Mouse (Mus musculus) 416B (cell line): ENCODE results near the gene Ramp2.

ENCODE experiments used
- DNase-seq: peaks from one replicate; pipeline ENCODE4 v3.0.0; 2011; ENCODE audit warnings: low read depth

The Ramp2 gene

DNA sequence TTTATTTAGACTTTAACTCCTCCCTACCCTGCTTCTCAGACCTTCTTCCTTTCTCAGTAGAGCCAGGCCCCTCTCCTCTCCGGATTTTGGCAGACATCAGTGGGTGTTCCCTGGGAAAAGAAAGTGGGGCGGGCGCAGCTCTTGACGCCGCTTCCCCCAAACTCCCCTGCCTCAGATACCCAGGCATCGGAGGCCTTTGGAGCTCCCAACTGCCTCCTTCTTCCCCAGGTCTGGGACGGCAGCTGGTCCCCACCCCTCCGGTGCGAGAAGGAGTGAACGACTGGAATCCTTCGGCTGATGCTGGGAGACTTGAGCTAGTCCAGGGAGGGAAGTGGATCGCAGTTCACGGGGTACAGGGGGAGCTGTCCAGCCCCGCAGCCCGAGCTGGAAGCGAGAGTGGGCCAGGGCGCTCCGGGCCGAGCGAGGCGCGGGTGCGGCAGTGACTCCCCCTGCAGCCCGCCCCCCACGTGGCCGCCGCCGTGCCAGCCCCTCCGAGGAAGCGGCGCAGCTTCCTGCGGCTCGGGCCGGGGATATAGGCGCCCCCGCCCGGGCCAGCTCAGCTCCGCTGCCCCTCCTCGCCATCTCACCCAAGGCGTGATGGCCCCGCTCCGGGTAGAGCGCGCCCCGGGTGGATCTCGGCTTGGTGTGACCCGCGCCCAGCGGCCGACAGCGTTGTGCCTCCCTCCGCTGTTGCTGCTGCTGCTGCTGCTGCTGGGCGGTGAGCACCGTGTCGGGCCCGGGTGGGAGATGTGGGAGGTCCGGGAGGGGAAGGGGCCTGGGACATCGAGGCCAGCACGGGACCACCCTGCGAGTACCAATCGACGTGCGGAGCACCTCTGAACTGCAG, at the start of gene Ramp2:
Gene Ramp2 (plus strand): TSS at position 174 of the 847 bp plus-strand sequence.
- no peak for DNase-seq

DNA sequence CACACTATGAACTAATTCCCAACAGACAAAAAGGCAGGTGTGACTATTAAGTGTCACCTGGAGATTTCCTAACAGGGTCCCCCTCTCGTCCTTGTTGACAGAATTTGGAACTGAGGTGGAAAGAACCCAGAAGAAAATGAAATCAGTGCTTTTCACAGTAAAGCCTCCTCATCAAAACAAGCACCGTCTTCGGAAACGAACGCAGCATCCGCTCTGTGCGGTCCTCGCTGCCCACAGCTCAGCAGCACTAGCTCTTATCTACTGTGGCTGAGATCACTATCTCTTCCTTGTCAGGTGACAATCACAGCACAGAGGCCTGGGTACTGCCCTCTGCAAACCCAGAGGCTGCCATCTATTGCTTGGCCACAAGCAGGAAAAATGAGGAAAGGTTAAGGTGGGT, 49.7 kb upstream of the Ramp2 start:
- DNase-seq = no peak

DNA sequence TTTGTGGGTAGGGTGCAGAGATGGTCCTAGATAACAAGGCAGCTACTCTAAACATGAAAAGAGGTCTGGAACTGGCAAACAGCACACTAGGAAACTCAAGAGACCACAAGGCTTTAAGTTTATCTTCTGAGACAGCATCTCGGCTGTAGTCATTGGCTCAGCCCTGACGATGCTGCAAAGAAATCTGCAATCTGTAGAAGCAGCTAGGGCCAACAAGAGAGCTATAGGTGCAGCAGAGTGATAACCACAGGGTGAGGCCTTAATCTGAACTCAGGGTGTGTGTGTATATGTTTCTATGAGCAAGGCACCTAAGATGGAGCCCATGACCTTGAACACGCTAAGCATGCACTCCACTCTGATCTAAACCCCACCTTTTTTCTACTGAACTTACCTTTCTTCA, 46.3 kb upstream of the Ramp2 start:
- no peak for DNase-seq

DNA sequence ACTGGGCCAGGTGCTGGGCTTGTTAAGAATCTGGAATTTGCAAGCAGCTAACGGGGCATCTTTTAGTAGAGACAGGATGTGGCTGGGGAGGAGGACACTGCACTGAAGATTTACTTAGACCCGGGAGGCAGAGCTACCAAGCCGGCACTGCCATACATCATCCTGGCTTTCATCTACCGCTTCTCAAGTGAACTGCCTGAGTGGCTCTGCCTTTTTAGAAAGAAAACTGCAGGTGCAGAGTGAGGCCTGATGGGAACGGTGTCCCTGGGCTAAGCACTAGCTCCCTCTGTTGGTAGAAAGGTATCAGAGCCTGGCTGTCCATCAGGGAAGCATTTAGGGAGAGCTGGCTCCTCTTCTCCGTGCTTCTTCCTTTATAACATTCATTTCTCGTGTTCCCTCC, 44.8 kb upstream of the Ramp2 start:
- DNase-seq = peak; percentile 42

DNA sequence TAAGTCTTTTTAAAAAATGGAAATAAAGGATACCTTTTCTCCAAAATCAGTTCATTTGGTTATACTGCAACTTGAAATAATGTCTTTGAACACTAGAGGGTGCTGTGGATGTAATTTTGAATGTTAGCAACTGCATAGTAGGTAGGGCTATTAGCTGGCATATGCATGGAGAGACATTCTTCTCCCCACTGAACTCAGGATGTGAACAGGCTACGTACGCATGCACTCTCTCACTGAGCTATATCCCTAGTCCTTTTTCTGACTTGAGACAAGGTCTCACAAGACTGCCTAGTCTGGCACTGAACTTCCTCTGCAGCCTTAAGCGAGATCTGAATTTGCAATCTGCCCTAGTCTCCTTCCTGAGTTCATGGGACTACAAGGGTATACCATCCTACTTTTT, 33.9 kb upstream of the Ramp2 start:
- DNase-seq = peak; percentile 88

DNA sequence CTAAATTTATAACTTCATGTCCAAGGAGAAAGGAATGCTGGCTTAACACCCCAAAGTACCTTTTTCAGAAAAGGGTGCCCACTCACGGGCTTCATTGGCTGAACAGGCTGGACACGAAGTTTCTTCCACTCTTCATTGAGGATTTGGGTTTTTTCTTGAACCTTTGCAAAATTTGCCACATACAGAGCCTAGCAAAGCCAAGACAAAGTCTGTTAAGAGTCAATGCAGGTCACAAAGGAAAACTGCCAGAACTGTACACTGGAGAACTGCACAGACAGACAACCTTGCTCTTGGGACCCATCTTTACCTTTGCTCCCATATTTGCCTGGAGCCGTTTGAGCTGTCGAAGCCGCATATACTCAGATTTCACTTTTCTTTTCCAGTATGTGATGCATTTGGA, 28.9 kb upstream of the Ramp2 start:
- DNase-seq = no peak

DNA sequence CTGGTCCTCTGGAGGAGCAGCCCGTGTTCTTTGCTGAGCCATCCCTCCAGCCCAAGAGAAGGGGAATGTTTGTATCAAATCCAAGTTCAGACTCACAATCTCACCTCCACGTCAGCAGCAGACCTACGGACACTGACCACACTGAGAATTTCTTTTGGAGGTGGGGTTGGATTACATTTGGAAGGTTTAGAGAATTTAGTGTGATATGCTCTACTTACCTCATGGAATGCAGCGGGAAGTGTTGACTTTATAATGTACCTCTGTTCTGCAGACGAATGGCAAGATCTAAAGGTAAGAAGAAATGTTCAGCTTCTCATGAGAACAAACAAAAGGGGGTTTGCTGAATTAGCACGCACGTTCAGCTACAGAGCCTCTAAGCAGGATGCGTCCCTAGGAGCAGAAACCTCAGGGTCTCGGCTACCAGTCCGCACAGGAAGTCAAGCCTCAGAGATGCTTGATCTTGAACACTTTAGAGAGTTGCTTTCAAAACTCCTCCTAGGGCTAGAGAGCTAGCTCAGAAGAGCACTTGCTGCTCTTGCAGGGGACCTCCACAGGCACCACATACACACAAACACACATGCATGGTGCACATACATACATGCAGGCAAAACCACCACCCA, 27.3 kb upstream of the Ramp2 start:
- no peak for DNase-seq

DNA sequence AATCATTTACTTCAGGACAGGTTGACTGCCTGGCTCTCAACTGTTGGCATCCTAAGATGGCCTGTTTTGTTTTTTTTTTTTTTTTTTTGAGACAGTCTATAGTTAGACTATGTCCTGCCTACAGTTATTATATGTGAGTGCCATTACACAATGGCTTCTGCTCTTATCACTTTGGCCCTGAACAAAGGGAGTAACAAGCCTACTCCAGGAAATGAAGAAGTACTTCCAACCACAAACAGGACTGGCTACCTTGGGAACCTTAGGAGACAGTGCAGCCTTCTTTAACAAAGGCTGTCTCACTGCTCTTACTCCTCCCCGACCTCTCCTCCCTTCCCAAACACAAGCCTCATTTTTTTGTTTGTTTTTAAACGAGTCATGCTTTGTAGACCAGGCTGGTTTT, 25.0 kb upstream of the Ramp2 start:
- peak; percentile 78 for DNase-seq

DNA sequence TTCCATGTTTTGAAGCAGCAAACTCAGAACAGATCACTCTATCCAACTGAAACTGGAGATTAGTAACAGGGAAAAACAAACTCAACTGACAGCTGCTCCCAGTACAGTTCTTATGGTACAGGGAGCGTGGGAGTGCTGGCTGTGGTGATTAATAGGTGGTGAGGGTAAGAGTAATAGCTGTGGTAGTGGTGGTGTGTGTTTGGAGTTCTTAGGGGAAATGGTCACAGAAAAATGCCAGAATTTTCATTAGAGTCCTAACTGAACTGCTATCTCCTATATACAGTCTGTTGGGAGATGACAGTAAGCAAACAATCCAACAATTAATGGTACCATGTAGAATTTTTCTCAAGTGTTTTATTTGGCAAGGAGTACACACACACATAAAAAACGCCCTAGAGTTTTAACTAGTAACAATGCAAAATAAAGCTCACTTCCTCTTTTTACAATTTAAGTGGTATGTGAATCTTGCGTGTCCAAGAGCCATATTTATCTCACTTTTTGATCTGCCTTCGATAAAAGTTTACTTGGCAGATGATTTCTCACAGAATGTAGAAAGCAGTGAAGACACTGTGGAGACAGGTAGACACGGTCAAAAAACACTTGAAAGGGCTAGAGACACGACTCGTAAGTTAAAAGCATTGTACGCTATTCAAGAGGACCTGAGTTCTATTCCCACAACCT, 24.4 kb upstream of the Ramp2 start:
- DNase-seq = peak; percentile 69

DNA sequence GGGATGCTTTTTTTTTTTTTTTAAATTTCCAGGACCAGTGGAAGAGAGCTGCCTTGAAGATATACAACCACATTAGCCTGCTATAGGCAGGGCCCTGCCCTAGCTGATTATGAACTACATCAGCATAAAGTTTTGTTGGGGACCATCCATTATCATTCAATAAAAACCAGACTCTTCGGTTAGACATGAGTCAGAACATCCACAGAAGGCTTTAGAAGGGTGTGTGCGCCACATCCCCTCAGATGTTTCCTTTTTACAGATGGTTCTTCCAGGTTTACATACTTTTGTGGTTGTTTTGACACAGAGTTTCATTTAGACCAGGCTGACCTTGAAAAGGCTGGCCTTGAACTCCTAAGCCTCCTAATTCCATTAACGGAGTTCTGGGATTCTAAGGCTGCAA, 21.5 kb upstream of the Ramp2 start:
- DNase-seq = peak; percentile 96

DNA sequence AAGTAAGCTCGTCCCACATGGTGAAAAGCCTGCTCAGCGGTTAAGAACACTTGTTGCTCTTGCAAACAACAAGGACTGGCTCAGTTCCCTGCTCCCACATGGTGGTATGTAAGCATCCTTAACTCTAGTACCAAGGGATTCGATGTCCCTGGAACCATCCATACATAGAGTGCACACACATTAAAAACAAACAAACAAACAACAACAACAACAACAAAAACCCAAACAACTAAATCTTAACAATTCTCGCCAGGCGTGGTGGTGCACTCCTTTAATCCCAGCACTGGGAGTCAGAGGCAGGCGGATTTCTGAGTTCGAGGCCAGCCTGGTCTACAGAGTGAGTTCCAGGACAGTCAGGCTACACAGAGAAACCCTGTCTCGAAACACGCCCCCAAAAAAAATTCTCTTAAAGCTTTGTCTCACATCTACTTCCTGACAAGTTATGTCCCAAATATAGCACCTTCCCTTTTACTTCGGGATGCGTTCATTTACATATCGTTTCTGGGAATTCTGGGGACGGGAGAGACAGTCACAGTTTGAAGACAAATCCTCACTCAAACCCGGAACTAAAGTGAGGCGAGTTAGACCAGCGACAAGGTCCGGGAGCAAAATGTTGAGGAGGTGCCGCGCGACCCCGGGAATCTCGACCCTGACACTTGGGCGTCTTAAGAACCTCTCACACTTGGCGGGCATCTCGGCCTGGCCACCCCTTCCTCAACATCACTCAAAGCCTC, 20.3 kb upstream of the Ramp2 start:
- peak; percentile 61 for DNase-seq

DNA sequence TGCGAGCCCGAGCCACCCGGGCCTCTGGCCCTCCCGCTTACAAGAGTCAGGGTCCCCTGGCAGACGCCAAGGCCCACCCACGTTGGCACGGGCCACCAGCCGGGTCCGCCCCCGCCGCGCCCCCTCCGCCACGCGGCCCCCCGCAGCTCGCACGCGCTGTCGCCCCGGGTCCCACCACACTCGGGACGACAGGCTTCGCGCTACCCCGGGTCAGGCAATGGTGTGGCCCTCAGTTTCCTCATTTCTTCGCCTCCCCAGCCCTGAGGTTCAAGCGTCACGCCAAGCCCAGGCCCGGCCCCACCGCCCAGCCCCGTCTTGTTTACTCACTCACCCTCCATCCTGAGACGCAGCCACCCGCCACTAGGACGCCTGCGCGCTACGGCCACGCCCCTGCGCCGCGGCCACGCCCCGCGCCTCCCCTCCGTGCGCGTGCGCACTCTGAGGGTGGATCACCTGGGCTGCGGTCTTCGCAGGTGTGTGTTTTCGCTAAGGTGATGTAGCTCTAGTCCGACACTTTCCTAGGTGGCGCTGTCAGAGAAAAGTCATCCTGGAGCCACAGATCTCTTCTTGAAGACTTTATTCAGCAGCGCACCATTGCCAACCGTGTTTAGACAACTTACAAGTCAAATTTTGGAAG, 19.6 kb upstream of the Ramp2 start, which contains the start of gene Ezh1:
Gene Ezh1 (minus strand): TSS at position 399 of the 637 bp plus-strand sequence.
- DNase-seq = peak; percentile 77

DNA sequence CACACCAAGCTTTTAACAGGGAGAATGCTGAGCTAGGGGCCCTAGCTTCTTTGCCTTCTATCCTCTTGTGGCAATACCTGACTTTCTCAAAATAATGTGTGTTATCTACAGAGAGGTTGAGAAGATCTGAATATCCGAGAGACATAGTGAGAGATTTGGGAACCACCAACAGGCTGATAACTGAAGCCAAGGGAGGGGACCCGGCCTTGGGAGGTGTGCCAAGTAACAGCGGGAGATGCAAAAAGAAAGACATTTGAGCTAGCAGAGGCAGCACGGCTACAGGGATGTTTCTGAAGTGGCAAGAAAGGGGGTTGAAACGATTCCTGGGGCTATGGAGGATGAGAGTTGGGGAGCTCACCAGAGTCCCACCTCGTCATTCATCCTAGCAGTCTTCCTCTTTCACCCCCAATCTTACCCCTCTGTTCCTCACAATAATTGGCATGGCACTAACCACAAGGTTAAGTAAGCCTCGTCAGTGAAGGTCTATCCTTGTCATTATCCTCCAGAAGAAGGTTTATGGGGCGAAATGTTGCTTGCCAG, 16.4 kb upstream of the Ramp2 start:
- no peak for DNase-seq

DNA sequence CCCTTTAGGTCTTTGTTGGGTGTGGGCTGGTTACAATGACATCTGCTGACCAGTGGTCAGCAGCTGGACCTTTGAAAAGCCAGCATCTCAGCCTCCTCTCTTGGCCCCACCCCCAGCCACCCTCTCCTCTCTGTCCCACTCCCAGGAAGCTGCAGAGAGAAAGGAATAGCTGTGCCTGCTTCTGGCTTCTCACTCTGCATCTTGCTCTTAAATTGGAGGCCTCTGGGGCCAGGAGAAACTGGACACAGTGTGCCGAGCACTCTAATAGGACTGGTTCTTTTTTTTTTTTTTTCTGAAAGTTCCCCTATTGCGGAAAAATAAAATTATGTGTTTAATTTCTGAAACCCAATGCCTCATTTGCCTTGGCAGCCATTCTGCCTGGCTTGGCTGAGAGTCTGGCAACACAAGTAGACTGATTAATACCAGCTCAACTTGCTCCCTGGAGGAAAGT, 15.7 kb upstream of the Ramp2 start:
- DNase-seq = no peak

DNA sequence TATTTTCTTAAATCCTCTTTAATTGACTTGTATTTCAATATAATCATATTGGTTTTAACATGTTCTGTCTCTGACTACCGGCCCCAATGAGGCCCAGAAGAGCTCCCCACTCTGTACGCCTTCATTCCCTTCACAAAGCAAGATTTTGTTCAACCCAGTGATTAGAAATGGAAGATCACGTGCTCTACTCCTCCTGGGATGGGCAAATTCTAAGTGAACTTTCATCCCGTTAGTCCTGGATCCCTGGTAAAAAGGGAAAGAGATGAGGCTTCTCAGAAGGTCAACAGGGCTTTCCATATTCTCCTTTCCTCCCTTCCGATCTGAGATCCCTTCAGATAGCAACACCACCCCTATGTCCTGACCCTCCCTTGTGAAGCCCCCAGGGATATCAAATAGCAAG, 15.3 kb upstream of the Ramp2 start:
- DNase-seq = no peak

DNA sequence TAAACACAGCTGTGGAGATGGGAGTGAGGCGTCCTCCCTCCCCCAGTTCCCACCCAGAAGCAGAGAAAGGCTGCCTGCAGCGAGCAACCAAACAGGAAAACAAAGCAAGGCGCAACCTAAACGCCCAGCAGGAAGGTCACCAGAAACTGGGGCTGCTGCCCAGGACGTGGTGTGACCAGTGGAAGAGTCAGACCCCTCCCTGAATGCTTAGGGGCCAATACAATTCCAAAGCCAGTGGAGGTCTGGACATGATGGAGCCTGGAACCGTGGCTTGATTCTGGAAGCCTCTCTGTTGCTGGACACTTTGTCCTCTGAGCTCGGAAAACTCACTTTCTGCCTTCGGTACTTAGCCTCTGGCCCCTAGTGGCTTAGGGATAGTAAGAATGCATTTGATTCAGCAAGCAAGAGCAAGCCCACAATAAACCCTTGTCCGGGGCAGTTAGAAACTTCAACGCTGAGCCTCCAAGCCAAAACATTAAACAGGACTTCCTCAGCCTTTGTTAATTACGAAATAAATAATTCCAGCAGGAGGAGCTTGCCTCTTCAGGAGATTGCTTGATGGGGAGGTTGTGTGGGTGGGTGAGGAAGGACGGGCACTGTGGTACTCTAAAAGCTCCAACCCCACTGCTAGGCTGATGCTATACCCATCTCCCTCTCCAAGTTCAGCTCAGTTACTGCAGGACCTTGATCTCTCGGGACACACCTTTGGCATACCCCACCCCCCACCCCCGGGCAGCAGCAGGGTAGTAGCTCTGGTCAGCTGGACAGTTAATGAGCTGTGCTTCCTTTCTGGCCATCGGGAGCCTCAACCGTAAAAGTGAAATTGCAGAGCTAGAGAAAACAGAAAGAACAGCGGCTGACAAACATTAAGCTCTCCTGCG, 14.6 kb upstream of the Ramp2 start:
- DNase-seq = no peak

DNA sequence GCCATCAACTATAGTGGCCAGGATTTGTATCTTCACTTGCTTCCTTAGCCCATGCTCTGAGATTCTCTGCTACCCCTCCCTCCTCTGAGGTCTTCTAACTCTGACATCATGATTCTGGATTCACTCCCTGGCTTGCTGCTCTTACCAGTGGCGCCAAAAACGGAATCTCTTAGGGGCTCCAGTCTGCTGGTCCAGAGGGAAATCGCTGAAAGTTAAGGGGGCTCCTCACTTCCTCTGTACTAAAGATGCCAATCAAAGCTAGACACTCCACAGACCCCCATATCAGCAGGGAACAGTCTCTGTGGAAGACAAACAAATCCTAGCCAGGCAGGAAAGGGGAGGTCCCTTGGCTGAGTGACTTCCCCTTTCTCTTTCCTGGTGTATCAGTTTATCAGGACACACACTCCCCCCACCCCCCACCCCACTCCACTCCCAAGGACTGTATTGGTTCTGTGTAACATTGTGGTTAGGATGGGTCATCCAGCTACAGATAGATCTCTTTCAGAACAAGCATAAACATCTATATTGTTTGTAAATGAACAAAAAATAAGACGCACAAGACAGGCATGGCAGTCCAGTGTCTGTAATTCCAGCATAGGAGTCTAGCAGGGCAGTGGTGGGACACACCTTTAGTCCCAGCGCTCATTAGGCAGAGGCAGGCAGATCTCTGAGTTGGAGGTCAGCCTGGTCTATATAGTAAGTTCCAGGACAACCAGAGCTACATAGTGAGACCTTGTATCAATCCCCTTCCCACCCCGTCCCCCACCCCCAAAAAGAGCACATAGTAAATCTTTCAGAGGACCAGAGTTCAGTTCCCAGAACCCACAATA, 13.6 kb upstream of the Ramp2 start:
- peak; percentile 92 for DNase-seq

DNA sequence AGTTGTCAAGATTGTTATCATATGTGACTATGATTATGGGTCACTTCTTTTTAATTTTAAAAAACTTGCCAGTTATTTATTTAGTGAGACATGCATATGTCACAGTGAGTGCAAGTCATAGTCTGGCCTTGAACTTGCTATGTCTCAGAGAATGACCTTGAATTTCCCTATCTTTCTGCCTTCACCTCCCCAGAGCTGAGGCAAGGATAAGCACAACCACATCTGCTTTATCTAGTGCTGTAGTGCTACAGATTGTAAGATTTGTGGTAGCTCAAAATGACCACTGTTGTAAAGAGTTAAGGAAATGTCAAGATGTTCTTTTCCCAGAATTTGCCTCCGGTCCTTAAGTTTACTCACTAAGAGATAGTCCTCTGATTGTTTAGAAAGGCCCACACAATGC, 12.6 kb upstream of the Ramp2 start:
- peak; percentile 85 for DNase-seq

DNA sequence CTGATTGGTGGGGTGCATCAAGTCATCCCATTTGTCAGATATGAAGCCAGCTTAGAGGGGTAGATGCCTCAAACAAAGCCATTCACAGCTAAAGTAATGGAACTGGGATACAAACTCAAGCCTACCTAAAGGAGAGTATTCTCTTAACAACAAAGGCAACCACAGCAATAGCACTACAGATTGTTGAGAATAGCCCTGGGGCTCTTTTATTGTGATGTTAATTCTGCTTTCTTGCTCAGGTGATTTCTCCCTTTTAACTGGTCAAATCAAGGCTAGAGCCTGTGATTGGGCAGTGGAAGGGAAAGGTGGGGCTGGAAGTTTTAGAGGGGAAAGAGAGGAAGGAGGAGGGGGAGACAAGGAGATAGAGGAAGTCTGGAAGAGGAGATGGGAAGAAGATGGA, 11.7 kb upstream of the Ramp2 start:
- no peak for DNase-seq

DNA sequence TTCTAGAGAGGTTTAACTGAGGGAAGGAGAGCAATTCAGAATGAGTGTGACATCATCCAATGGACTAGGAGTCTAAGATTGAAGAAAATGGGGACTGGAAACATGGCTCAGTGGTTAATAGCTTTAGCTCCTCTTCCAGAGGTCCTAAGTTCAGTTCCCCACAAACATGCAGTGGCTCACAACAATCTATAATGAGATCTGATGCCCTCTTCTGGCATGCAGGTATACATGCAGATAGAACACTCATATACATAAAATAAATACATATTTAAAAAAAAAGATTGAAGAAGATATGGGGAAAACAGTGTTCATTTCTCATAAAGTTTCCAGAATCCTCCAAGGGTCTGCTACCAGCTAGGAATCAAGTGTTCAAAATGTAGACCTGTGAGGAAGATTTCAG, 10.4 kb upstream of the Ramp2 start:
- peak; percentile 46 for DNase-seq
